Mouse (Mus musculus): ENCODE measurements around the gene Esp31. TPM values are rescaled to one million over a fixed set of nuclear protein-coding genes. Genes with fewer than 3 reads are reported as not detected.

The Esp31 gene
- not detected in 2 replicates for polyA plus RNA-seq (2012)

GRCm38 (mm10) chr17:38639147-38639546, at the start of gene Esp31:
Gene Esp31, plus strand, starts transcription at chr17:38639447.
- Histone ChIP-seq H3K36me3 (ENCODE audit: control insufficient read depth) (no peaks in the 10 kb centered on the region), H3K4me1 (ENCODE audit: control insufficient read depth) (no peaks in the 10 kb centered on the region), H3K4me3 (replicated peaks) (no peak within 1 kb of the TSS), H3K9me3 (ENCODE audit: control insufficient read depth, low read length) (peaks cover 2% of the 10 kb centered on the region), H3K27me3 (ENCODE audit: control insufficient read depth) (no peaks in the 10 kb centered on the region)
- TF ChIP-seq GATA1 (IDR thresholded peaks at IDR 0.05; ENCODE audit: low read length) (no peak), TAL1 (IDR thresholded peaks at IDR 0.05; ENCODE audit: low read length) (no peak)

Other genes with a start within 250 kb of the Esp31 start
- gene Esp36, start 219.3 kb upstream of the Esp31 start, polyA plus RNA-seq (2012), result not detected in 2 replicates
- gene Esp34, start 85.3 kb upstream of the Esp31 start, polyA plus RNA-seq (2012), result not detected in 2 replicates

Data from erythroblast, embryonic 14.5 days (primary cell).